Mouse (Mus musculus) forebrain, postnatal 0 days (tissue): Measurements from ENCODE around the gene Stk11ip. TPM values are rescaled to one million over a fixed set of nuclear protein-coding genes. Genes with fewer than 3 reads are reported as not detected.

Experiments used
- ATAC-seq: fragments of 200-750 bp; cut with Nextera tagmentation; 2 replicates; pipeline ENCODE4 v1.8.0; 2017; ENCODE audit warnings: mild to moderate bottlenecking, moderate library complexity
- DNase-seq: peaks from one replicate; pipeline ENCODE4 v3.0.0-alpha.2; 2015
- H3K27ac ChIP-seq: fragments of 300-500 bp; sonication (generic); 2 replicates; pipeline ENCODE4 v1.5.1; 2014; ENCODE audit warnings: low read depth, mild to moderate bottlenecking, antibody characterized with exemption, low read length, moderate library complexity, mixed read lengths
- H3K27me3 ChIP-seq: fragments of 300-500 bp; sonication (generic); 2 replicates; pipeline ENCODE4 v1.6.1; 2014; ENCODE audit warnings: mild to moderate bottlenecking, low read length, mixed read lengths; ENCODE audit not compliant: insufficient read depth
- H3K36me3 ChIP-seq: fragments of 300-500 bp; sonication (generic); 2 replicates; pipeline ENCODE4 v1.6.1; 2014; ENCODE audit warnings: mild to moderate bottlenecking, moderate library complexity; ENCODE audit not compliant: insufficient read depth
- H3K4me1 ChIP-seq: fragments of 300-500 bp; sonication (generic); 2 replicates; pipeline ENCODE4 v1.6.1; 2014; ENCODE audit warnings: antibody characterized with exemption; ENCODE audit not compliant: insufficient read depth
- H3K4me2 ChIP-seq: fragments of 300-500 bp; sonication (generic); 2 replicates; pipeline ENCODE4 v1.6.1; 2014; ENCODE audit warnings: low read depth, mild to moderate bottlenecking, moderate library complexity
- H3K4me3 ChIP-seq: fragments of 300-500 bp; sonication (generic); 2 replicates; pipeline ENCODE4 v1.5.1; 2014; ENCODE audit warnings: low read depth, low read length, mixed read lengths
- H3K9ac ChIP-seq: fragments of 300-500 bp; sonication (generic); 2 replicates; pipeline ENCODE4 v1.6.1; 2014; ENCODE audit warnings: mild to moderate bottlenecking
- H3K9me3 ChIP-seq: fragments of 300-500 bp; sonication (generic); 2 replicates; pipeline ENCODE4 v1.6.1; 2016; ENCODE audit warnings: low read length
- CTCF ChIP-seq: sonication (generic); IDR thresholded peaks from 2 replicates; pipeline ENCODE4 v1.5.1; 2016; ENCODE audit warnings: antibody characterized with exemption, control low read depth, low read depth
- WGBS: fragments of 180-500 bp; shearing (Covaris S2); extraction: QIAGEN DNeasy Blood & Tissue Kit; methylation state at CpG from one replicate; pipeline ENCODE4 v1.1.7; 2014; 5-methylcytosine and 5-hydroxymethylcytosine counted together
- polyA plus RNA-seq: library from polyadenylated mRNA; unstranded; fragments of >200 nt; fragmentation: Nextera tagmentation; extraction: Ambion mirVana; gene quantifications from 2 replicates; pipeline ENCODE4 v1.2.1, GENCODE M21; 2015
- total RNA-seq: library from RNA; depleted of rRNA; stranded (reverse); fragments of >200 nt; gene quantifications from 2 replicates; pipeline ENCODE4 v1.2.3, GENCODE M21; 2014

The Stk11ip gene
- total and polyA plus RNA-seq, 2 experiments from 2014 or later, result 14.3 to 34.7 TPM

DNA sequence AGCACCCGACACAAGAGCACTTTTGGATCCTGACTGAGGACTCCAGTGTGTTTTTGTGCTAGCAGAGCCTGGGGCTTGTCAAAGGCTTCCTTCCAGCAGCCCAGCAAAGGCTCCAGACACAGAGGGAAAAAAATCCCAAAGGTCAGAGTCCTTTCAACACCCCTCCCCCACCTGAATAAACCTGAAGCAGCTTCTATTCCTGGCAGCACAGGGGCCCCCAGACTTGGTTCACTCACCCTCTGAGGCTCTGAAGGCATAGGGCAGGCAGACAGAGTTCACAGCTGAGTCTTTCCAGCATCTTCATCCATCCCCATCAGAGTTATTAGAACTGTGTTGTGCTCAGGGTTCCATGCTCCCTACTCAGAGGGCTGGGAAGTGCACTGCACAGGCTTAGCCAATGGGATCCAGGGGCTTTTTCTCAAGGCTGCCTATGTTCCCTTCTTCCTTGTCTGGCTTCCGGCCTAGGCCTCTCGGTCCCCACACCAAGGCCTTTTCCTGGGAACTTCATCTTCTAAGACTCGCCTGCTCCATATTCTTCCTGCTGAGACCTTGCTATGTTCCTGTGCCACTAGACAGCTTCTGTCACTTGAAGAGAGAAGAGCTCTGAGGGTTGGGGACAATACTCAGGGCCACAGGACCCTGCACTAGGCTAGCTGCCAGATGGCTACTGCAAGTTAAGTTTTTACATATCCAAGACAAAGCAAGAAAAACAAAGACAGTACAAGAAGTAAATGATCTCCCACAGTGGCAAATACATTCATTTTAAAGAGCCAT lies 9.7 kb upstream of the Stk11ip start:
- H3K4me1 ChIP-seq, result no peaks in the 10 kb centered on the region
- H3K4me2 ChIP-seq, result no peak overlapping the region
- H3K36me3 ChIP-seq, result no peaks in the 10 kb centered on the region
- no peak overlapping the region for H3K27ac ChIP-seq
- WGBS, result 61% methylated on average over 4 of the region's 4 CpGs
- ATAC-seq, result no peak
- TF ChIP-seq CTCF, result no peak
- no peaks in the 10 kb centered on the region for H3K9me3 ChIP-seq
- no peaks in the 10 kb centered on the region for H3K27me3 ChIP-seq
- H3K9ac ChIP-seq, result no peak overlapping the region
- H3K4me3 ChIP-seq, result no peak overlapping the region
- no peak for DNase-seq

DNA sequence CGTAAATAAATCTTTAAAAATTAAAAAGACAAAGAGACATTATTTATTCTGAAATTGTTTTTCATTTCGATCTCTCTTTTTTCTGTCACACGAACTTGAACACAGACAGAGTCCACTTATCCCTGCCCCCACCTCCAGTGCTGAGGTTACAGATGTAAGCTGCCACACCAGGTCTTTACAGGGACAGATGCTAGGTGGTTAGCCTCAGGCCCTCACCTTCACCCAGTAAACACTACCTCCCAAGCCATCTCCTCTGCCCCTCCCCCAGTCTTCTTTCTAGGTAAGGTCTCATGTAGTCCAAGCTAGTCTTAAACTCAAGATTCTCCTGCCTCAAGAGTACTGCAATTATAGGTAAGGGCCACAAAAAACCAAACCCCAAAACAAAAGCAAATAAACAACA lies 8.8 kb upstream of the Stk11ip start:
- Histone ChIP-seq H3K27ac (no peak overlapping the region), H3K9me3 (no peaks in the 10 kb centered on the region), H3K27me3 (no peaks in the 10 kb centered on the region), H3K36me3 (no peaks in the 10 kb centered on the region), H3K4me1 (no peaks in the 10 kb centered on the region), H3K9ac (no peak overlapping the region), H3K4me3 (no peak overlapping the region), H3K4me2 (no peak overlapping the region)
- DNase-seq (no peak), ATAC-seq (no peak)
- TF ChIP-seq CTCF, result no peak
- 93% methylated on average over 3 of the region's 3 CpGs for WGBS

DNA sequence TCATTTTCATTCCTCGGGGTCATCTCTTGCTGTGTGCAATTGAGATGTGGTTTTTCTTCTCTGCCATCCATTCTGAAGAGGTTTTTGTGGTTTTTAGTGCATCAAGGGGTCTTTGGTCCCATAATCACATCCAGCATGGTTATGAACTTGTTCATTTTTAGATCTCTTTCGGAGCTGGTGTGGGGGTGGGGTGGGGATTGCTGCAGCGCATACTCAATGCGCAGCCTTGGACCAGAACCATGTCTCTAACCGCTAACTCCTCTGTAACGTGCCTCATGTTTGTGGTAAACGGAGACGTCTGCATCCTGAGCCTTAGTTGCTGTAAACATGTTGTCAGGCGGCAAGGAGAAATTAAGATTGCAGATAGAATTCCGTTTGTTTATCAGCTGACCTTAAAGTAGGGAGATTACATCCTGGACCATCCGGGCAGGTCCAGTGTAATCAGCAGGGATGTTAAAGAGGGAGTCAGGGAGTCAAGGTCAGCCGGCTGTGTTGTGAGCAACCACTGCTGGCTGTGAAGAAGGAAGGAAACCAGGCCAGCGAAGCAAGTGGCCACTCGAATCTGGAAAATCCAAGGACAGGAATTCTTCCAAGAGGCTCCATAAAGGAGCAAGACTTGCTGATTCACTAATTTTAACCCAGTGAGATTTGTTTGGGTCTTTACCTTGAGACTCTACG lies 4.5 kb upstream of the Stk11ip start:
- Histone ChIP-seq H3K4me3 (no peak overlapping the region), H3K9me3 (no peaks in the 10 kb centered on the region), H3K27ac (no peak overlapping the region), H3K4me1 (peaks cover 4% of the 10 kb centered on the region), H3K4me2 (no peak overlapping the region), H3K9ac (no peak overlapping the region), H3K36me3 (no peaks in the 10 kb centered on the region), H3K27me3 (no peaks in the 10 kb centered on the region)
- DNase-seq (no peak), ATAC-seq (no peak)
- 83% methylated on average over 15 of the region's 15 CpGs for WGBS
- TF ChIP-seq CTCF, result no peak

DNA sequence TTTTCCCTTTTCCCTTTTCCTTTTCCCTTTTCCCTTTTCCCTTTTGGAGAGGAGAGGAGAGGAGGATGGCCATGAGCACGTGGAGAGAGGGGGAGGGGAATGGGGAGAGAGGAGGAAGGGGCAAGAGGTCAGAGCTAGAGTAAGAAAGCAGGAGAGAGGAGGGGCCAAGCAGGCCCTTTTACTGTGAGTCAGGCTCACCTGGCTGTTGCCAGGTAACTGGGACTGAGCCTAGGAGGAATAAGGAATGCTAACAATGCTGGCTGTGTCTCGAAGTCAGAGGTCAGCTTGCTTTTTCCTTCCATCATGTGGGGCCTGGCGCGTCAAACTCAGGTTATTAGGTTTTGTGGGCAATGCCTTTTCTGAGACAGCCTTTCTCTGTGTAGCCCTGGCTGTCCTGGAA lies 3.3 kb upstream of the Stk11ip start:
- Histone ChIP-seq H3K9ac (no peak overlapping the region), H3K9me3 (no peaks in the 10 kb centered on the region), H3K27me3 (no peaks in the 10 kb centered on the region), H3K36me3 (no peaks in the 10 kb centered on the region), H3K4me1 (peaks cover 4% of the 10 kb centered on the region), H3K4me3 (no peak overlapping the region), H3K4me2 (no peak overlapping the region), H3K27ac (no peak overlapping the region)
- TF ChIP-seq CTCF, result no peak
- no peak for DNase-seq
- WGBS, result 67% methylated on average over 4 of the region's 4 CpGs
- no peak for ATAC-seq

DNA sequence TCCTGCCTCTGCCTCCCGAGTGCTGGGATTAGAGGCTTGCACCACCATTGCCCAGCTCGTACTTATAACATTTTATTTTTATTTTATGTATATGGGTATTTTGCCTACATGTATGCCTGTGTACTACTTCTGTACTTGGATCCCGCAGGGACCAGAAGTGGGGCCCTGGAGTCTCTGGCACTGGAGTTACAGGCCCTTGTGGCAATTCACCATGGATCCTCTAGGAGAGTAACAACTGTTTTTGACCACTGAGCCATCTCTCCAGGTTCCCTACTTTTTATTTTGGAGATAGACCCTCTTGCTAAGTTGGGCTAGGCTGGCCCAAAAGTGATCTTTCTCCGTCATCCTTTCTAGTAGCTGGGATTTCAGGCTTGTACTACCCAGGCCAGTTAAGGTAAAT lies 2.9 kb upstream of the Stk11ip start:
- Histone ChIP-seq H3K4me1 (peaks cover 4% of the 10 kb centered on the region), H3K9ac (no peak overlapping the region), H3K27me3 (no peaks in the 10 kb centered on the region), H3K9me3 (no peaks in the 10 kb centered on the region), H3K4me3 (no peak overlapping the region), H3K36me3 (no peaks in the 10 kb centered on the region), H3K27ac (no peak overlapping the region), H3K4me2 (no peak overlapping the region)
- WGBS, result 92% methylated on average over 4 of the region's 4 CpGs
- ATAC-seq (no peak), DNase-seq (no peak)
- no peak for TF ChIP-seq CTCF

DNA sequence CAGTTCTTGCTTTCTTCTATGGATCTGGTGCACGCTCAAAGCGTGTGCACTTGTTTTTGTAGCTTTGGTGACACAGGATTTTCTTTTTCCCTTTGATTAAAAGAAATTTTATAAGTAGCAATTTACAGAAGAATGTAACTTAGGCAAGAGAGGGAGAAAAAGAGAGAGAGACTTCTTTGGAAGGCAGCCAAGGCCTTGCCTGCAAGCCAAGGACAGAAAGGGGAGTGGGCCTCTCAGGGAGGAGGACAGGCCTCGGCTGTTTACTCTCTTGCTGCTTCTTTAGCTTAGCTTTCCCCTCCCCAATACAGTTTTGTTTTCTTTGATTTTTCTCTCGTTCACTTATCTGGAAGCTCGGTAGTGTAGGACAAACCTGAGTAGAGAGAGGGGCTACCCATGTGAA lies 1.8 kb upstream of the Stk11ip start:
- no peak overlapping the region for H3K27ac ChIP-seq
- no peak overlapping the region for H3K9ac ChIP-seq
- WGBS, result 45% methylated on average over 5 of the region's 5 CpGs
- no peak for TF ChIP-seq CTCF
- no peaks in the 10 kb centered on the region for H3K9me3 ChIP-seq
- ATAC-seq (no peak), DNase-seq (no peak)
- no peak overlapping the region for H3K4me2 ChIP-seq
- H3K4me3 ChIP-seq, result no peak overlapping the region
- peaks cover 4% of the 10 kb centered on the region for H3K4me1 ChIP-seq
- H3K36me3 ChIP-seq, result no peaks in the 10 kb centered on the region
- no peaks in the 10 kb centered on the region for H3K27me3 ChIP-seq

DNA sequence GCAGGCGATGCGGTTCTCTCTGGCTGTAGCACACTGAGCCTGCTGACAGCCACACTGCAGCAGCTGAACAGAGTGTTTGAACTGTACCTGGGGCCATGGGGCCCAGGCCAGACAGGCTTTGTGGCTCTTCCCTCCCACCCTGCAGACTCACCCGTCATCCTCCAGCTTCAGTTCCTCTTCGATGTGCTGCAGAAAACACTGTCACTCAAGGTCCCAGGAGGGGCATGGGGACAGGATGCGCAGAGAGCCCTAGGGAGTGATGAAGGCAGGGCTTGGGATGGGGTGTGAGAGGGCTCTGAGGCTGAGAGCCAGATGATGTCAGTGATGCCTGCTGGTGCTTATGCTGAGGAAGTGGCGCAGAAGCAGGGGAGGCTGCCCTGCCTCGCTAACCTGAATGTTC lies 3.4 kb downstream of the Stk11ip start:
- Histone ChIP-seq H3K4me3 (no peak overlapping the region), H3K27me3 (no peaks in the 10 kb centered on the region), H3K9ac (no peak overlapping the region), H3K4me2 (no peak overlapping the region), H3K9me3 (no peaks in the 10 kb centered on the region), H3K36me3 (peaks cover 41% of the 10 kb centered on the region), H3K27ac (no peak overlapping the region), H3K4me1 (peaks cover 4% of the 10 kb centered on the region)
- no peak for TF ChIP-seq CTCF
- ATAC-seq (no peak), DNase-seq (no peak)
- 90% methylated on average over 7 of the region's 7 CpGs for WGBS
